Mouse (Mus musculus) ES-Bruce4 (cell line): ENCODE results near the gene Cobl. TPM values are rescaled to one million over a fixed set of nuclear protein-coding genes. Genes with fewer than 3 reads are reported as not detected.
A peak's percentile ranks its signal among the peaks of the same experiment; 100 is the strongest.

Experiments used
- H3K27ac ChIP-seq: 2 replicates; pipeline ENCODE4 v1.5.1; 2012; ENCODE audit warnings: low read length, inconsistent platforms; ENCODE audit not compliant: insufficient read depth
- H3K27me3 ChIP-seq: 2 replicates; pipeline ENCODE4 v1.6.1; 2012; ENCODE audit warnings: mild to moderate bottlenecking, low read length, inconsistent platforms; ENCODE audit not compliant: control insufficient read depth, poor library complexity, insufficient read depth, severe bottlenecking
- H3K36me3 ChIP-seq: 2 replicates; pipeline ENCODE4 v1.6.1; 2012; ENCODE audit warnings: inconsistent platforms, mild to moderate bottlenecking, low read length, moderate library complexity; ENCODE audit not compliant: control insufficient read depth, poor library complexity, insufficient read depth, severe bottlenecking
- H3K4me1 ChIP-seq: one replicate; pipeline ENCODE4 v1.8.1; 2011; ENCODE audit warnings: low read length; ENCODE audit not compliant: control insufficient read depth, insufficient read depth
- H3K4me3 ChIP-seq: 2 replicates; pipeline ENCODE4 v1.5.1; 2011; ENCODE audit warnings: low read depth, mild to moderate bottlenecking, low read length
- H3K9ac ChIP-seq: 2 replicates; pipeline ENCODE4 v1.6.1; 2012; ENCODE audit warnings: low read depth, mild to moderate bottlenecking, inconsistent platforms; ENCODE audit not compliant: poor library complexity, severe bottlenecking
- H3K9me3 ChIP-seq: replicated peaks from 2 replicates; pipeline ENCODE4 v1.6.1; 2012; ENCODE audit warnings: mild to moderate bottlenecking, low read length, inconsistent platforms; ENCODE audit not compliant: control insufficient read depth, poor library complexity, insufficient read depth, severe bottlenecking
- CTCF ChIP-seq: IDR thresholded peaks from one replicate; pipeline ENCODE4 v1.8.1; 2011; ENCODE audit warnings: low read depth, low read length
- EP300 ChIP-seq: IDR thresholded peaks from 2 replicates; pipeline ENCODE4 v1.6.1; 2011; ENCODE audit warnings: low read depth, low read length; ENCODE audit not compliant: insufficient read depth
- POLR2A ChIP-seq: IDR thresholded peaks from one replicate; pipeline ENCODE4 v1.8.1; 2011; ENCODE audit warnings: low read length; ENCODE audit not compliant: insufficient read depth
- polyA plus RNA-seq: library from polyadenylated mRNA; stranded (reverse); fragments of >200 nt; gene quantifications from 2 replicates; pipeline ENCODE4 v1.2.4, GENCODE M21; 2011; ENCODE audit warnings: low read depth; ENCODE audit not compliant: missing spikeins, insufficient read depth, insufficient read length

The Cobl gene
- polyA plus RNA-seq, 1 experiment = 23.2 TPM

DNA sequence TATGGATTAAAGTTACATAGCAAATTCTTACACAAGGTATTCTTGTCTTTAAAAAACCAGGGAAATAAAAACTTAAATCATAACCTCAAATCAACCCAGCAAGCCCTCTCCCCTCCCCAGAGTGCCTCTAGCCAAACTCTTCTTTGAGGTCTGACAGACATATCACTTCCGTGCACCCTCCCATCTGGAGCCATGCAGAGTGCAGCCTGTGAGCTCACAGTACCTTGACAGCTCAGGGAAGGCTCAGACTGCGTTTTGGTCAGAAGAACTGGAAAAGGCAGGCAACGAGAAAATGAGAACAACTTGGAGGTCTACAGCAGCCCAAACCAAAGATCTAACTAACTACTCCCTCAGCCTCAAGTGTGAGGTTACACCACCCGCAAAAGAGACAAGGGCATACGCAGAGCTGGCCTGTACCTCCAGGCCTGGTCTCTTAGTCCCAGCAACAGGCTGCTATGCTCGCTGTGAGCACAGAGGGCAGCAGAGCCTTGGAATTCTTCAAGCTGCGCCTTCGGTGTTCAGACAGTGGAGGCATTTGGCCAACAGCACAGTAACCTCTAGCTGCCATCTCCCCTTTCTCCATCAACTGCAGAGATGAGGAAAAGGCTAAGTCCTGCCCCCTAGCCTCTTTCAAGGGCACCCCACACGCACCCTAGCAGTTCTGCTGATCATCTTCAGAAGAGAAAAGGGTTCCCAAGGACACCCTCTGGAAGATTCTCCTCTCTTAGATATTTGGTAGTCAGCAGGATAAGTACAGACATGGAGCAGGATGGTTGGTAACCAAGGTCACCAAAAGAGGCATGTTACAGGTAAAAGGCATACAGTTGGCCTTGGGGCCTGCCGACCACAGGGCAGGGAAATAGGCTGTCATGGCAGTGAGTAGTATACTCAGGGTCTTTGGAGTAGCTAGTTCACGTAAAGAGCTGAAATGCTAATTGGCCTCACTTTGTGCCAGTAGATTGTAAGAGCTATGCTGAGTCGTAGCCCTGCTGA, 91.4 kb downstream of the Cobl start:
- TF ChIP-seq EP300 = no peak
- peak; percentile 65 for TF ChIP-seq CTCF
- no peak for TF ChIP-seq POLR2A
- Histone ChIP-seq H3K9ac (no peak overlapping the region), H3K36me3 (peaks cover 26% of the 10 kb centered on the region), H3K27ac (no peak overlapping the region), H3K4me3 (no peak overlapping the region), H3K9me3 (no peaks in the 10 kb centered on the region), H3K27me3 (no peaks in the 10 kb centered on the region), H3K4me1 (no peaks in the 10 kb centered on the region)

DNA sequence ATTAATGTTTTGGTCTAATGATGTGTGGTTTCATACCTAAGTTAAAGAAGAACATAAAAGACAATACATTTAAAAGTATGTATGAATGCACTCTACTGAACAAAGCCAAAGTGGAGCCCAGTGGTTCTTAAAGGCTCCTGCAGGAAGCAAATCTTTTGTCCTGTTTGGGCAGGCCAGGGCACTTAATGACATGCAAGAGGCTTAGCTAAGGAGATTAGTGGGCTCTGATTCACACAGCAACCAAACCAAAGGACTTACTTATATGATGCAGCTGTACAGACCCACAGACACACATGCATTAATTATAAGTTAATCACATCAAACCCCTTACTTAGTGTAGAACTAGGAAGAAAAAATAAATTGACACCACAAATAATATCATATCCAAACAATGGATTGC, 93.8 kb downstream of the Cobl start:
- Histone ChIP-seq H3K4me3 (no peak overlapping the region), H3K9me3 (no peaks in the 10 kb centered on the region), H3K4me1 (no peaks in the 10 kb centered on the region), H3K27me3 (no peaks in the 10 kb centered on the region), H3K27ac (no peak overlapping the region), H3K36me3 (peaks cover 19% of the 10 kb centered on the region), H3K9ac (no peak overlapping the region)
- no peak for TF ChIP-seq EP300
- TF ChIP-seq CTCF = no peak
- no peak for TF ChIP-seq POLR2A

DNA sequence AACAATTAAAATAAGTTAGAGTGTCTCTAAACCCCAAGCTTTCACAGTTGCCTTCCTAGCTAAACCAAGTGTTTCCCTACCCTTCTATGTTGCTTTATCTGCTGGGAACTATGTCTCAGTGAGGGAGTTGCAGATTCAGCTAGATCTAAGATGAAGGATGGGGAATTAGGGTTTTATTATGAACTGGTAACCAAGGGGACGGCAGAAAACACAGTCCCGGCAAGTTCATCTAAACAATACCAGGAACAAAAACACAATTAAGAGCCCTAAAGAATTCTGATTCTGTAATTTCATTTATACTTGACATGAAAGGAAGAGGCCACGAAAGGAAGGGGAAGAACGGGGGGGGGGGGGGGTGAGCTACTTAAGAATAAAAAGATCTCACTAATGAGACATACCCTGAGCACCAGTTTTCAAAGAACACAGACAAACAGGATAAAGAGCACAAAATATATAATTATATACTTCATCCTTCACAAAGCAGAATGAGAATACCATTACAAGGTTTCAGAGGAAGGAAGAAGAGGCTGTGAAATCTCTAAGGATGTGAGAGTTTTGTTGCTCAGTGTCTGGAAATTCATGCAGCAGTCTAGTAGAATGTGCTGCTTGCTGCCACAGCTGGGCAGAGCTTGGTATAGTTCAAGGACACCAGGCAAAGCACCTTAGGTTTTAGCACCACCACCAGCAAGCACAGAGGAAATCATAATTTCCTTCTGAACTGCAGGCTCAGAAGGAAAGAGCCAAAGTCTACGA, 97.2 kb downstream of the Cobl start:
- H3K27ac ChIP-seq = no peak overlapping the region
- no peak overlapping the region for H3K9ac ChIP-seq
- no peaks in the 10 kb centered on the region for H3K4me1 ChIP-seq
- H3K4me3 ChIP-seq = no peak overlapping the region
- H3K9me3 ChIP-seq = no peaks in the 10 kb centered on the region
- TF ChIP-seq CTCF (no peak), EP300 (no peak), POLR2A (no peak)
- no peaks in the 10 kb centered on the region for H3K27me3 ChIP-seq
- peaks cover 17% of the 10 kb centered on the region for H3K36me3 ChIP-seq

DNA sequence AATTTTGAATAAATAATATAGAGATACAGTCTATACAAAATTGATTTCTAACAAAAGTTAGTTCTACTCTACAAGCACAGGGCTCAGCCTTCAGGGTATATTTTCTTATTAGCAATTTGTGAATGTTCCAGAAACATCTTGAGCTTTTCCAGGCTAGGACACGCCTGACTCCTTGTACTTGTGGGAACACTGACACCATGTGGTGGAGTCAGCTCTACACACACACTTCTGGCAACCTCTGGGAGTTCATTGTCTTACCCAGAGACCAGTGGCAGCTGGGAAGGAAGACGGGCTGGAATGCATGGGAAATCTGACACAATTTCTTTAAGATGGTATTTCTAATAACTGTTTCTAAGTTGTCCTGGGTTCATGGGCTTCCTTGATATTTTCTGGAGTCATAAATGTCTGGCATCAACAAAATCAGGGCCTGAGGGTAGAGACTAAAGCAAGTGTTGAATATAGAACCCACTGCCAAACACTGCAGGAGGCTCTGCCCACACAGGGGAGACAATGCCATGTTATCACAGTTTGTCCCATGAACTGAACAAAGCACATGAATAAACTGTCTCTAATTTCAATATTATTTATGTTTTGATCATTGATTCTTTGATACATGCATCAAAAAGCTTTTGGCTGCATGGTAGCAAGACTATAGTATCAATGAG, 105.3 kb downstream of the Cobl start:
- Histone ChIP-seq H3K4me1 (no peaks in the 10 kb centered on the region), H3K27ac (no peak overlapping the region), H3K4me3 (no peak overlapping the region), H3K9ac (no peak overlapping the region), H3K36me3 (peaks cover 6% of the 10 kb centered on the region), H3K27me3 (no peaks in the 10 kb centered on the region), H3K9me3 (no peaks in the 10 kb centered on the region)
- TF ChIP-seq CTCF (peak; percentile 37), EP300 (no peak), POLR2A (no peak)

DNA sequence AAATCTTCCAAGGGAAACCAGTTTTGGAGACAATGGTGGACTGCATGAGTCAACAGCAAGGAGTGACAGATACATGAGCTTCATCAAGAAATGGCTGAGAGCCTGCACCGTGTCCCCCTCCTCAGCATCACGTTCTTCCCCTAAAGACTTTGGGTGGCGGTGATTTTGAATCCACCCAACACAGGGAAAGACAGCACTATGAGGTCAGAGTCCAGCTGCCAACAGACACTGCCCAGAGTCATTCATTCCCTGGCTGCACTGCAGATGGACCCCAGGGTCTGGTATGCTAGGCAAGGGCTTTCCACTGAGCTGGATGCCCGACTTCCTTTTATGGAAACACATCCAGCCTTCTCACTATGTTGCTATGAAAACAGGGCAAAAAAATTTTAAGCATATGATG, 106.2 kb downstream of the Cobl start:
- no peaks in the 10 kb centered on the region for H3K9me3 ChIP-seq
- no peak overlapping the region for H3K27ac ChIP-seq
- no peak overlapping the region for H3K4me3 ChIP-seq
- H3K27me3 ChIP-seq = no peaks in the 10 kb centered on the region
- H3K9ac ChIP-seq = no peak overlapping the region
- no peaks in the 10 kb centered on the region for H3K4me1 ChIP-seq
- no peak for TF ChIP-seq CTCF
- no peak for TF ChIP-seq EP300
- TF ChIP-seq POLR2A = no peak
- H3K36me3 ChIP-seq = peaks cover 4% of the 10 kb centered on the region
